Mouse (Mus musculus) bone marrow, adult 2 months (tissue): ENCODE data around the gene Herc4. TPM values are rescaled to one million over a fixed set of nuclear protein-coding genes. Genes with fewer than 3 reads are reported as not detected.
"Not testable (repeated sequence)": the region's sequence is repeated elsewhere in the genome, so short reads cannot be mapped to it uniquely, and the experiment has no call there.

Experiments used
- H3K27ac ChIP-seq: fragments of 200-500 bp; 2 replicates; pipeline ENCODE4 v1.5.1; 2012; ENCODE audit warnings: low read depth, mild to moderate bottlenecking, control low read depth, inconsistent platforms, low read length; ENCODE audit not compliant: control insufficient read depth, poor library complexity, insufficient read depth
- H3K4me1 ChIP-seq: fragments of 200-500 bp; 2 replicates; pipeline ENCODE4 v1.6.1; 2011; ENCODE audit warnings: low read length; ENCODE audit not compliant: control insufficient read depth, insufficient read depth
- H3K4me3 ChIP-seq: fragments of 200-500 bp; replicated peaks from 2 replicates; pipeline ENCODE3; 2011; ENCODE audit warnings: mild to moderate bottlenecking, low read depth, low read length, control low read depth; ENCODE audit not compliant: control insufficient read depth
- CTCF ChIP-seq: fragments of 200-500 bp; IDR thresholded peaks from 2 replicates; pipeline ENCODE4 v1.5.1; 2011; ENCODE audit warnings: low read length, control low read depth; ENCODE audit not compliant: control insufficient read depth, insufficient read depth
- POLR2A ChIP-seq: fragments of 200-500 bp; IDR thresholded peaks from 2 replicates; pipeline ENCODE4 v1.6.1; 2011; ENCODE audit warnings: low read depth, mild to moderate bottlenecking, control low read depth, low read length, borderline replicate concordance; ENCODE audit not compliant: control insufficient read depth
- WGBS: fragments of 180-500 bp; shearing (Covaris S2); methylation state at CpG from one replicate; pipeline ENCODE4 v1.1.7; 2018; 5-methylcytosine and 5-hydroxymethylcytosine counted together
- polyA plus RNA-seq: library from polyadenylated mRNA; stranded (reverse); fragments of >200 nt; gene quantifications from 2 replicates; pipeline ENCODE4 v1.2.4, GENCODE M21; 2011; ENCODE audit warnings: low replicate concordance; ENCODE audit not compliant: missing spikeins, insufficient read depth, insufficient read length

Gene Herc4
- polyA plus RNA-seq, 1 experiment = 76.5 TPM

DNA sequence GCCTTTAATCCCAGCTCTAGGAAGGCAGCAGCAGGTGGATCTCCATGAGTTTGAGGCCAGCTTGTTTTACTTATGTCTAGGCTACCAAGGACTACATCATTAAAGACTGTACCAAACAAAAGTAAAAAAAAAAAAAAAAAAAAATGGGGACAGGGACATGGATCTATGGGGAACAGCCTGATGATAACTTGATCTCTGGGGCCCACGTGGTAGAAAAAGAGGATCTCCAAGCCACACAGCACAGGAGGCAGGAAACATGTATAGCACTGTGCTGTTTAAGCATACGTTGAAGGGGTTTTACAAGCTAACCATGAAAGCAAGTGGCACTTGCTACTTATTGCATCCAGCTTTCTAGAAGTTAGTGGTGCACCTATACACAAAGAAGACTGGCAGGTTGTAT is 97.7 kb downstream of the Herc4 start:
- 13% methylated on average over 2 of the region's 2 CpGs for WGBS
- no peak for TF ChIP-seq CTCF
- no peak for TF ChIP-seq POLR2A
- H3K4me1 ChIP-seq = no peaks in the 10 kb centered on the region

DNA sequence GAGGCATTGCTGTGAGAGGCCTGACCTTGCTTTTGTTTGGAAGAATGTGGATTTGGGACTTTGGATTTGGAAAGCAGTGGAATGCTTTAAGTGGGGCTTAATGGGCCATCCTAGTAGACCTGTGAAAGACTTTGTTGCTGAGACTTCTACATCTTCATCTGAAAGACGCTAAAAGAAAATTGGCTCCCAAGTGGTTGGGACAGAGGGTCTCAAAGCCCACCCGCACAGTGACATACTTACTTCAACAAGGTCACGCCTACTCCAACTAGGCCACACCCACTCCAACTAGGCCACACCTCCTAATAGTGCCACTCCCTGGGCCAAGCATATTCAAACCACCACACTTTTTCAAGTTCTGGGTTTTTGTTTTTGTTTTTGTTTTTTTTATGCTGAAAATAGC is 101.1 kb downstream of the Herc4 start:
- Histone ChIP-seq H3K4me3 (no peak overlapping the region), H3K27ac (no peak overlapping the region), H3K4me1 (no peaks in the 10 kb centered on the region)
- WGBS = 87% methylated on average over 3 of the region's 3 CpGs
- no peak for TF ChIP-seq CTCF
- TF ChIP-seq POLR2A = no peak

More for the DNA sequence above, 97.7 kb downstream of the Herc4 start:
- H3K4me3 ChIP-seq = no peak overlapping the region
- H3K27ac ChIP-seq = no peak overlapping the region

DNA sequence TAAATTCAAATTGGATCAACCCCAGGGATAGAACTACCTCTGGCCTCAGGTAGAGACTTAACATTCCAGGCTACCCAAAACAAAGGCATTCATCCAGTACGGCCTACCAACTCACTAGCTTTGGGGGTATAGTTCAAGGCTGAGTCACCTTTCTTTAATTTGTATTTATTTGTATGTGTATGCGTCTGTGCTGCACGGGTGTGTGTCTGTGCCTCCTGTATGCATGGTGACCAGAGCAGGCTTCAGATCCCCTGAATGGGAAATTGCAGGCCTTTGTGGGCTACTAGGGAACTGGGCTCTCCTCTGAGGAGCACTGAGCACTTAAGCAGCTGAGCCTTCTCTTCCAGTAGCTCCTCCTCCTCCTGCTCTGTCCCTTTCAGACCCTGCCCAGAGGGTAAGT is 104.7 kb downstream of the Herc4 start:
- WGBS = 87% methylated on average over 3 of the region's 3 CpGs
- Histone ChIP-seq H3K4me3 (no peak overlapping the region), H3K4me1 (no peaks in the 10 kb centered on the region), H3K27ac (no peak overlapping the region)
- TF ChIP-seq POLR2A = no peak
- TF ChIP-seq CTCF = no peak

DNA sequence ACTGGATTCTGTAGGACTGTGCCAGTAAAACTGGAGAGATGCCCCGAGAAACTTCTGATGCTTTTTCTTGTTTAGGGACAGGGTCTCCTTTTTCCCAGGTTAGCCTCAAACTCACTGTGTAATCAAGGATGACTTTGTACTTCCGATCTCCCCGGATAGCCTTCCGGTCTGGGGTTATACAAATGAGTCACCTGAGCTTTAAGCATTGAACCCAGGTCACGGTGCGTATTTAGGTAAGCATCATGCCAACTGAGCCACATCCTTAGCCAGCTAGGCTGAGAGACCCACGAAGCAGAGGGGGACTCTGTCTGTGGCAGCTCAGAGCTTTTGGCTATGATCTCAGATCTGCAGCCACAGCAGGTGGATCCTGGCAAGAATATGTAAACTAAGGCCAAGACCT is 107.1 kb downstream of the Herc4 start:
- Histone ChIP-seq H3K4me3 (no peak overlapping the region), H3K4me1 (no peaks in the 10 kb centered on the region), H3K27ac (no peak overlapping the region)
- TF ChIP-seq CTCF = no peak
- no peak for TF ChIP-seq POLR2A
- WGBS = 84% methylated on average over 7 of the region's 7 CpGs

DNA sequence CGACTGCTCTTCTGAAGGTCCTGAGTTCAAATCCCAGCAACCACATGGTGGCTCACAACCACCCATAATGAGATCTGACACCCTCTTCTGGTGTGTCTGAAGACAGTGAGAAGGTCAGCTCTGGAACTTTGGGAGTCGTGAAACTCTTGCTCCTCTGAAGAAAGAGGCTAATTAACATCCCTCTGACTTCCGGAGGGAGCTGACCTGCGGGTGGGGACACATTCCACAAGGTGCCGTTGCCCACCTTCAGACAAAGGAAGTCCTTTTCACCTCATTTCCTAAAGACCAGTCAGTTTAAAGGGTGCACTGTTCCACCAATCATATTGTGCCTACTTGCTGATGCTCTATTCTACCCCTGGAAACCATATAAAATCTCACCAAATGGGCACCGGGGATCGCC is 107.5 kb downstream of the Herc4 start:
- not testable (repeated sequence) for H3K4me3 ChIP-seq, H3K27ac ChIP-seq, H3K4me1 ChIP-seq
- 89% methylated on average over 7 of the region's 7 CpGs for WGBS

DNA sequence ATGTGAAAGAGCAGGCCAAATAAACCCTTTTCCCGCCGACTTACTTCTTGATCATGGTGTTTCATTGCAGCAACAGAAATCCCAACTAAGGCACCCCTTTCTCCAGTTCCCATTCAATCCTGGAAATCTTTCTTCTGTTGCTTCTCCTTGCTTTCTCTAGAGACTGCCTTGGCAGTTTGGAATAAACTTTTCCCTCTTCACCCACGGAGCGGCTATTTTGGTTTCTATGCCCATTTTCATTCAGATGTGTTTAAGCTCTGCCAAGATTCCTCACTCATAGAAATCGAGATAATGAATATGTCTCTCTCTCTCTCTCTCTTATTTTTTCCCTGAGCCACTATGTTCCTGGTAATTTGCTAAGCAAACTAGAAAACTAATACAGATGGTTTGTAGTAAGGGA is 108.5 kb downstream of the Herc4 start:
- H3K4me1 ChIP-seq = no peaks in the 10 kb centered on the region
- no peak overlapping the region for H3K27ac ChIP-seq
- WGBS = 82% methylated on average over 5 of the region's 5 CpGs
- H3K4me3 ChIP-seq = no peak overlapping the region
- TF ChIP-seq POLR2A (no peak), CTCF (no peak)

DNA sequence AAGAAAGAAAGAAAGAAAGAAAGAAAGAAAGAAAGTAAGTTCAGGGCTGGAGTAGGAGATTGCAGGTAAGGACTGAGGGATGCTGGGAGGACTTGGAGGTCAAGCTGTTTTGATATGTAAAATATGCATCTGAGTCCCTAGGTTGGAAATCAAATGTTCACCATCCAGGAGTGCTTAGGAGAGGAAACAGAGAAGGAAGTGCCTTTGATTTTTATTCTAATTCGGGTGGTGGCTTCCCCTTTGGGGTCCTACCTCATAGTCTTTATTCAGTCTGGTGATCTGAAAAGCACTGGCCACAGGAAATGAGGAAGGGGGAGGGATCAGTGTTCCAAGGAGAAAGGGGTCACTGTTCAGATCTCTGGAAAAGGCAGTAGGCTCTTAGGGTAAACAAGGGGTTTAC is 116.9 kb downstream of the Herc4 start:
- H3K27ac ChIP-seq = no peak overlapping the region
- no peak overlapping the region for H3K4me3 ChIP-seq
- TF ChIP-seq CTCF (no peak), POLR2A (no peak)
- 9% methylated on average over 1 of the region's 1 CpGs for WGBS
- H3K4me1 ChIP-seq = no peaks in the 10 kb centered on the region

DNA sequence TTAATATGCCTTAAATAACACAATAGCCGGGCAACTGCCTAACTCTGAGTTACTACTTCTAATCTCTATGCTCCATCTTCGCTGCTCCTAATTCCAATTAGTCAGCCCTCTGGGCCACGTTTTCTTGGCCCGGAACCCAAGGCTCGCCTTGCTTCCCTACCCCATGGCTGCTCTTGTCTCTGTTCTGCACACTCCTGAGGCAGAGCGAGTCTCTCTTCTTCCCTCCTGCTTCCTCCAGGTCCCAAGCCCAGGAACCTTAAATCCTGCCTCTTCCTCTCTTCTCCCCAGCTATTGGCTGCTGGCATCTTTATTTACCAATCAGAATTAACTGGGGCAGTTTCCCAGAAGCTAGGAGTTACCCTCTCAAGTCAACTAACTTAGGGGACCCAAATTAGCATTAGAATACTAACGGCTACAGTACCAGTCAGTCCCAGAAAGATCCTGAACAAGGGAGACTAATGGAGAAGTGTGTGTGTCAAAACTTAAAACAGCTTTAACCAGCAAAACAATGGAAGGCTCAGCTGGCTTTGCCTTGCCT is 122.4 kb downstream of the Herc4 start:
- Histone ChIP-seq H3K27ac (no peak overlapping the region), H3K4me3 (no peak overlapping the region), H3K4me1 (no peaks in the 10 kb centered on the region)
- TF ChIP-seq POLR2A = no peak
- no peak for TF ChIP-seq CTCF
- WGBS = 67% methylated on average over 7 of the region's 7 CpGs

DNA sequence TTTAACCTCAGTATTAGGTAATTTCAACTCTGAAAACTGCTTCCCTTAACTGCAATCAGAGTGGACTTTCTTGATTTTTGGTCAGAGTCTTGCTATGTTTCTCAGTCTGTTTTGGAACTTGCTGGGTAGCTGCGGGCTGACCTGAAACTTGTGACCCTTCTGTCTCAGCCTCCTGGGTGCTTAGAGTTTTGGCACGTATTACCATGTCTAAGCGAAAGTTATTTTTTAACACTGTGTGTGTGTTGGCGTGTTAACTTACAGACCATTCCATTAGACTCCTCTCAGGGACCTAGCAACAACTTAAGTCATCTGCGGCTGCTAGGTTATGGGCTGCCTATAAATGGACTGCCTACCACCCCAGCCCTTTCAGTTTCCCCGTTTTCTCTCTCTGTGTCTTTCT is 123.8 kb downstream of the Herc4 start:
- Histone ChIP-seq H3K4me1 (no peaks in the 10 kb centered on the region), H3K4me3 (no peak overlapping the region), H3K27ac (no peak overlapping the region)
- 83% methylated on average over 6 of the region's 6 CpGs for WGBS
- no peak for TF ChIP-seq CTCF
- no peak for TF ChIP-seq POLR2A

Other genes with a start within 250 kb of the Herc4 start
- 73.5 and 89.4 TPM in 2 replicates for gene Hnrnph3, start 219.6 kb upstream of the Herc4 start, polyA plus RNA-seq
- 0.82 TPM in 1 of 2 replicates, not detected in the other for gene Pbld2, start 219.5 kb upstream of the Herc4 start, polyA plus RNA-seq
- gene Pbld1, start 183.6 kb upstream of the Herc4 start, polyA plus RNA-seq = 3.7 and 5.0 TPM in 2 replicates
- gene Atoh7, start 144.2 kb upstream of the Herc4 start, polyA plus RNA-seq = not detected in 2 replicates
- gene Mypn, start 39.9 kb upstream of the Herc4 start, polyA plus RNA-seq = 0.31 TPM in 1 of 2 replicates, not detected in the other
- 11.9 and 19.4 TPM in 2 replicates for gene Sirt1, start 137.9 kb downstream of the Herc4 start, polyA plus RNA-seq
- gene Dnajc12, start 138.6 kb downstream of the Herc4 start, polyA plus RNA-seq = 0.97 and 1.9 TPM in 2 replicates
- gene Gm7075, start 178.0 kb downstream of the Herc4 start, polyA plus RNA-seq = not detected in 2 replicates
- gene Ctnna3, start 186.3 kb downstream of the Herc4 start, polyA plus RNA-seq = 1.2 TPM in 1 of 2 replicates, not detected in the other